Mouse (Mus musculus) embryo, embryonic 11 days (tissue): ENCODE measurements around the gene Prim2.
A peak's percentile ranks its signal among the peaks of the same experiment; 100 is the strongest.
"Not testable (repeated sequence)": the region's sequence is repeated elsewhere in the genome, so short reads cannot be mapped to it uniquely, and the experiment has no call there.

Experiments
- DNase-seq: peaks from one replicate; pipeline ENCODE4 v3.0.0-alpha.2; 2015

Prim2 gene

GRCm38 (mm10) chr1:33649534-33650108, 20.0 kb downstream of the Prim2 start:
- no peak for DNase-seq

DNA sequence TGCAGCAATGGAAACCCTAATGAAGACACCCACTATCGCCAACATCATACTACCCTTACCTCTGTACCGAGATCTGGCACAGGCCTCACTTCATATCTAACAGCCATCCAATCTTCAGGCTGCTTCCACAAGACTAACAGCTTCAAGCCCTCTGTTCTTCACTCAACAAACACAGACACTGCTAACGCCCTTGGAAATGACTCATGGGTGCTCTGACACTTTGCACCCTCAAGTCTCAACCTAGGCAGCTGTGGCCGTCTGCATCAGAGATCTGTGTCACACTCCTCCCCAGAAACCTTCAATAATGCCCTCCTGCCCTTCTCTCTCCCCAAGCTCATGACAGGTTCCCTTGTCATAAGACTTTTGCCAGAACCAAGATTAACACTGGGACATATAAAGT, 20.6 kb downstream of the Prim2 start:
- DNase-seq, result no peak

DNA sequence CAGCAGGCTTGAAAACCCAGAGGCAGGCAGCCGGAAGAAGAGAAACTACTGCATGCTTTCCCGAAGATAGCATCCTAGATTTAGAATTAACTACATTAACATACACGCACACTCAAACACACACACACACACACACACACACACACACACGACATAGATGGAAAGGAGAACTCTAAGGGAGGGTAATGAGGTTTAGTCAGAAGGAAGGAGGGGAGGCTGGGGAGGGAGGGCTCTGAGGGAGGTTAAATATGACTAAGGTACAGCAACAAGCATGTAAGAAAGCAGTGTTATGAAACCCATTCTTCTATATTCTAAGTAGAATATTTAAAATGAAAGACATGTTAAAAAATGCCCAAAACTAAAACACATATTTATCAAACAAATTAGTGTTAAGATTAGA, 21.9 kb downstream of the Prim2 start:
- DNase-seq, result no peak

DNA sequence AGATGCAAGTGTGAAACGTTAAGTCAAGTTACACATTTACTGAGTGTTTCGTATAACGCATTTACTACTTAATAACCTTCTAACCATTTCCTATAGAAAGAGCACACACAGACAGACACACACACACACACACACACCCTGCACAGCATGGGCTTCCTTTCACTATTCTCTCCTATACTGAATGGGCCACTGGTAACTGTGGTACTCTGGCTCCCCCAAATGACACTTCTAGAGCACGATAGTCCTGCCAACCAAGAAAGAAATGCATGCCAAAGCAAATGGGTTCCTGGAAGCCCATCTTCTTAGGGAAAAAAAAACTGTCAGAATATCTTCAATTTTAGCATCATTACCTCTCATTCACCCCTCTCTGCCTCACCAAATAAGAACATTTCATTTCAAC, 22.4 kb downstream of the Prim2 start:
- peak; percentile 23 for DNase-seq

GRCm38 (mm10) chr1:33645689-33646088, 23.9 kb downstream of the Prim2 start:
- DNase-seq, result no peak

- no peak for DNase-seq
These were observed 28.5 kb downstream of the Prim2 start for GRCm38 (mm10) chr1:33641139-33641538.

- DNase-seq, result no peak
These were observed 29.5 kb downstream of the Prim2 start for GRCm38 (mm10) chr1:33640089-33640488.

GRCm38 (mm10) chr1:33639234-33639633, 30.4 kb downstream of the Prim2 start:
- DNase-seq, result no peak

- DNase-seq, result no peak
These were observed 31.8 kb downstream of the Prim2 start for GRCm38 (mm10) chr1:33637827-33638226.

GRCm38 (mm10) chr1:33636421-33637195, 33.0 kb downstream of the Prim2 start:
- DNase-seq, result no peak

GRCm38 (mm10) chr1:33631002-33631618, 38.5 kb downstream of the Prim2 start:
- DNase-seq, result not testable (repeated sequence)

- no peak for DNase-seq
These were observed 41.8 kb downstream of the Prim2 start for GRCm38 (mm10) chr1:33627803-33628202.

DNA sequence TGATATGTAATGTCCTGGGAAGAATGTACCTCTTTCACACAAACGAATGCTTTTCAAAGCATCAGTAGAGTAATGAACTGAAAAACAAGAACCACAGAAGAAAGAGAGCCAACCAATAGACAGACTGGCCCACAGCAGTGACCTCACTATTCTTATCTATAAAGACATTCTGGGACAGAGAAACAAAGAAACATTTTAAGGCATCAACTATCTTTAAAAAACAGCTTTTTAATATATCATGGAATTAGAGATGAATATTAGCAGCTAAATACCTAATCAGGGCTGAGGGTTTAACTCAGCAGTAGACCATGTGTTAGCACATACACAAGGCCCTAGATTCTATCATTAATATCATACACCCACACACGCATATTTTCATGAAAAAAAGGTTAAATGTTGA, 42.5 kb downstream of the Prim2 start:
- no peak for DNase-seq

GRCm38 (mm10) chr1:33624900-33625299, 44.7 kb downstream of the Prim2 start:
- DNase-seq, result no peak

- no peak for DNase-seq
These were observed 45.2 kb downstream of the Prim2 start for GRCm38 (mm10) chr1:33624441-33624840.

GRCm38 (mm10) chr1:33621791-33622190, 47.8 kb downstream of the Prim2 start:
- DNase-seq, result no peak

DNA sequence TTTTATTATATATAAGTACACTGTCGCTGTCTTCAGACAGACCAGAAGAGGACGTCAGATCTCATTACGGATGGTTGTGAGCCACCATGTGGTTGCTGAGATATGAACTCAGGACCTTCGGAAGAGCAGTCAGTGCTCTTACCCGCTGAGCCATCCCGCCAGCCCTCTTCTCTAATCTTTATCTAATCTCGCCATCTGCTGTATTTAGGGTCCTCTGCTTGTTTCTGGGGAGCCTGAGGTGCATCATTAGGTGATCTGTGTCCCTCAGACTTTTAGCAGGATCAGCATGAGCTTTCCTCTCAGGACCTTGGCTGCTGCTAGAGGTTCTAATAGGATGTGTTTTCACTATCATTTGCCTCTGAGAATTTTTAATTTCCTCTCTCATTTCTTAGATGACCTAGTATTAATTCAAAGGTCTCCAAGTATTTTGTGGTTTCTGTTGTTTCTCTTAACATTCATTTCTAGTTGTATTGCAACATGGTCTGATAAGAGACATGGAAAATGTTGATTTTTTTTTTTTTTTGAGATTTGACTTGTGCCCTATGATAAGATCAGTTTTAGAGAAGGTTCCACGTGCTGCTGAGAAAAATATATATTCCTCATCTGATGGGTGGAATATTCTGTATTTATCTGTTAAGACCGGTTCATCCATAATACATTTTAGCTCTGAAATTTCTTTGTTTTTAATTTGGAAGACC, 49.4 kb downstream of the Prim2 start:
- DNase-seq, result no peak

GRCm38 (mm10) chr1:33616642-33617041, 53.0 kb downstream of the Prim2 start:
- DNase-seq, result not testable (repeated sequence)

GRCm38 (mm10) chr1:33612100-33612499, 57.5 kb downstream of the Prim2 start:
- DNase-seq, result no peak

- no peak for DNase-seq
These were observed 59.4 kb downstream of the Prim2 start for GRCm38 (mm10) chr1:33610026-33610721.

- no peak for DNase-seq
These were observed 61.5 kb downstream of the Prim2 start for GRCm38 (mm10) chr1:33608133-33608532.

GRCm38 (mm10) chr1:33604087-33604699, 65.4 kb downstream of the Prim2 start:
- DNase-seq, result no peak

GRCm38 (mm10) chr1:33599698-33600097, 69.9 kb downstream of the Prim2 start:
- DNase-seq, result no peak
